Mouse (Mus musculus): ENCODE results near the gene Zc3h12d.

The Zc3h12d gene

GRCm38 (mm10) chr10:7832171-7832676 lies at the start of gene Zc3h12d:
TSS of gene Zc3h12d (plus strand) at chr10:7832470.
- DNase-seq (ENCODE audit: low read depth, low spot score) = peak; percentile 5

- DNase-seq (ENCODE audit: low read depth, low spot score) = no peak
Measured at GRCm38 (mm10) chr10:7787319-7787718, 45.0 kb upstream of the Zc3h12d start.

- DNase-seq (ENCODE audit: low read depth, low spot score) = no peak
Measured at GRCm38 (mm10) chr10:7792254-7792750, 40.0 kb upstream of the Zc3h12d start.

- peak; percentile 90 for DNase-seq (ENCODE audit: low read depth, low spot score)
Measured at GRCm38 (mm10) chr10:7792751-7793385, 39.4 kb upstream of the Zc3h12d start, which contains the start of the genes Ginm1 and Ppil4. TSS of gene Ginm1 (minus strand) at chr10:7792824. TSS of gene Ppil4 (plus strand) at chr10:7792891.

- no peak for DNase-seq (ENCODE audit: low read depth, low spot score)
Measured at GRCm38 (mm10) chr10:7801258-7801657, 31.0 kb upstream of the Zc3h12d start.

- DNase-seq (ENCODE audit: low read depth, low spot score) = no peak
Measured at GRCm38 (mm10) chr10:7802519-7803140, 29.6 kb upstream of the Zc3h12d start.

GRCm38 (mm10) chr10:7809937-7810336 lies 22.3 kb upstream of the Zc3h12d start:
- DNase-seq (ENCODE audit: low read depth, low spot score) = peak; percentile 59

GRCm38 (mm10) chr10:7816476-7816875 lies 15.8 kb upstream of the Zc3h12d start:
- DNase-seq (ENCODE audit: low read depth, low spot score) = no peak

GRCm38 (mm10) chr10:7818676-7819075 lies 13.6 kb upstream of the Zc3h12d start:
- DNase-seq (ENCODE audit: low read depth, low spot score) = no peak

GRCm38 (mm10) chr10:7819156-7819555 lies 13.1 kb upstream of the Zc3h12d start:
- no peak for DNase-seq (ENCODE audit: low read depth, low spot score)

GRCm38 (mm10) chr10:7819603-7820002 lies 12.7 kb upstream of the Zc3h12d start:
- DNase-seq (ENCODE audit: low read depth, low spot score) = no peak

- no peak for DNase-seq (ENCODE audit: low read depth, low spot score)
Measured at GRCm38 (mm10) chr10:7820171-7820570, 12.1 kb upstream of the Zc3h12d start.

GRCm38 (mm10) chr10:7821981-7822380 lies 10.3 kb upstream of the Zc3h12d start:
- no peak for DNase-seq (ENCODE audit: low read depth, low spot score)

GRCm38 (mm10) chr10:7824663-7825280 lies 7.5 kb upstream of the Zc3h12d start:
- DNase-seq (ENCODE audit: low read depth, low spot score) = no peak

GRCm38 (mm10) chr10:7825281-7825665 lies 7.0 kb upstream of the Zc3h12d start:
- DNase-seq (ENCODE audit: low read depth, low spot score) = no peak

- DNase-seq (ENCODE audit: low read depth, low spot score) = no peak
Measured at GRCm38 (mm10) chr10:7826106-7826505, 6.2 kb upstream of the Zc3h12d start.

- no peak for DNase-seq (ENCODE audit: low read depth, low spot score)
Measured at GRCm38 (mm10) chr10:7833377-7834165, 1.3 kb downstream of the Zc3h12d start.

- no peak for DNase-seq (ENCODE audit: low read depth, low spot score)
Measured at GRCm38 (mm10) chr10:7834671-7835225, 2.5 kb downstream of the Zc3h12d start.

GRCm38 (mm10) chr10:7836902-7837301 lies 4.6 kb downstream of the Zc3h12d start:
- DNase-seq (ENCODE audit: low read depth, low spot score) = no peak

GRCm38 (mm10) chr10:7837446-7837845 lies 5.2 kb downstream of the Zc3h12d start:
- DNase-seq (ENCODE audit: low read depth, low spot score) = no peak

- DNase-seq (ENCODE audit: low read depth, low spot score) = no peak
Measured at GRCm38 (mm10) chr10:7838036-7838435, 5.8 kb downstream of the Zc3h12d start.

Data from embryo, embryonic 11.5 days (tissue).